Mouse (Mus musculus): ENCODE measurements around the gene Ccdc88b. TPM values are rescaled to one million over a fixed set of nuclear protein-coding genes. Genes with fewer than 3 reads are reported as not detected.

Ccdc88b gene
- polyA plus RNA-seq, 1 experiment: not detected

DNA sequence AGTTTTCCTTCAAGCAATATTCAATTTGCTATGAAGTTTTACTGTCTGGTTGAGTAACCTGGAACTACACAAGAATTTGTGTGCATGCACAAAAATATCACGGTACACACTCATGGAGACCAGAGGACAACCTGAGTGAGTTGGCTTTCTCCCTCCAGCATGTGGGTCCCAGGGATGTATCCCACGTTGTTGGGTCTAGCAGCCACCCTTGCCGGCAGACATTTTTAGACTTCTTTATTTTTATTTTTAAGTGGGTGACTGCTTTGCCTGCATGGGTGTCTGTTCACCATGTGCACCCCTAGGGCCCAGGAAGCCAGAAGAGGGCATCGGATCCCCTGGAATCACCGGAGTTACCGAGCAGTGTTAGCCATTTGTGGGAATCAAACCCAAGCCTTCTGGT is 32.6 kb downstream of the Ccdc88b start:
- WGBS: 78% methylated on average over 6 of the region's 6 CpGs
- H3K27ac ChIP-seq (ENCODE audit: insufficient read depth, low read depth, low read length): no peak overlapping the region
- H3K4me1 ChIP-seq (ENCODE audit: control insufficient read depth, insufficient read depth, low read length): peaks cover 8% of the 10 kb centered on the region

DNA sequence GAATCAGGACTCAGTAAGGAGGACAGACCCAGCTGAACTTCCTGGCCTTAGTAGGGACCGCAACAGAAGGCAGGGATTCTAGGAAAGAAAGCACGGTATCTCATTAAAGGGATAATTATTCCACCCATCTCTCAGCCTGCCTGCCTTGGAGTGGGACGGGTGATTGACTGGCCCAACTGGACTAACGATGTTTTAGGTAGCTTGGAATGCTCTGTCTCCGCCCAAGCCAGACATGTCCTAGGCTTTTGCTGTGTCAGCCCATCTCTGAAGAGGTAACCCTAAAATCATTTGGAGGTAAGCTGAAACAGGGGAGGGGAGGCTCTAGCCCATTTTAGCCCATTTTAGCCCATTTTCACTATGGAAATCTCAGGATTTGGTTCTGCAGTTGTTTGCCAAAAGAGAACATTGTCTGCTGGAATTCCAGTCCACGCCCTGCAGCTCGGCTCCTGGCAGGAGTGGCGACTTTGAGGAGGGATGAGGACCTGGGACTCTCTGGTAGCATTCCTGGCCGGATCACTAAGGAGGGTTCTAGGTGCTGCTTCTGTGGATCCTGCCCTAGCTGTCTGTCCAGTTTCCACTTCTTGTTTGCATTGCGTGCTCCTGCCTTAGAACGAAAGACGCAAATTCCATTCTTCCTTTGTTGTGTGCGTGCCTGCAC is 37.3 kb downstream of the Ccdc88b start:
- WGBS: 79% methylated on average over 13 of the region's 13 CpGs

More for the DNA sequence above, 32.6 kb downstream of the Ccdc88b start:
- no peak overlapping the region for H3K4me3 ChIP-seq (ENCODE audit: insufficient read depth, low read depth, low read length)
- no peak for TF ChIP-seq POLR2A (IDR thresholded peaks at IDR 0.05; ENCODE audit: insufficient read depth, low read depth, low read length)
- TF ChIP-seq CTCF (IDR thresholded peaks at IDR 0.05; ENCODE audit: insufficient read depth, low read depth, low read length): no peak

DNA sequence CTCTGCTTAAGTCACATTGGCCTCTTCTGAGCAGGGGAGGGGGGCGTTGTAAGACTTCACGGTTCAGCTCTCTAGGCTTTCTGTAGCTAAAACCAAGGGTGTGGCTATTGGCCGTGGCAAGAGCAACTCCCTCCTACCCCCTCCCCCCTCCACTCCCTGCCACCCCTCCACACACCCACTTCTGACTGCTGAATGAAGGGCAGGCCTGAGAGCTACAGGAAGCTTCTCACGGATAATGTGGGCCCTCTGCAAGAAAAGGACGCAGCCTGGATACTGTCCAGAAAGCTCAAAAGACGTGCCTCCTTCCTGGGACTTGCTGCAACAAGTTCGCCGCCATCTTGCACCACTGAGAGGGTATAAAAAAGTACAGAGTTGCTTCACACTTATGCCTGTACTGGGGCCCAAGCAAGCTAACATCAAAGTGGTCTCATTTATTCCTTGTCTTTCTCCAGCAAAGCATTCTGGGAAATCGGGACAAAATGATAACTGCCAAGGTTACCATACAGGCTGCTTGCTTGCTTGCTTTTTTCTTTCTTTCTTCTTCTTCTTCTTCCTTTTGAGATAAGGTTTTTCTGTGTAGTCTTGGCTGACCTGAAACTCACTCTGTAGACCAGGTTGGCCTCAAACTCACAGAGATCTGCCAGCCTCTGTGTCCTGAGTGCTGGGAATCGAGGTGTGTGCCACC is 38.7 kb downstream of the Ccdc88b start:
- Histone ChIP-seq H3K27ac (ENCODE audit: insufficient read depth, low read depth, low read length) (no peak overlapping the region), H3K4me1 (ENCODE audit: control insufficient read depth, insufficient read depth, low read length) (no peaks in the 10 kb centered on the region), H3K4me3 (ENCODE audit: insufficient read depth, low read depth, low read length) (no peak overlapping the region)
- WGBS: 63% methylated on average over 10 of the region's 10 CpGs
- no peak for TF ChIP-seq CTCF (IDR thresholded peaks at IDR 0.05; ENCODE audit: insufficient read depth, low read depth, low read length)

More for the DNA sequence above, 37.3 kb downstream of the Ccdc88b start:
- H3K4me3 ChIP-seq (ENCODE audit: insufficient read depth, low read depth, low read length): no peak overlapping the region
- TF ChIP-seq POLR2A (IDR thresholded peaks at IDR 0.05; ENCODE audit: insufficient read depth, low read depth, low read length): no peak
- no peak for TF ChIP-seq CTCF (IDR thresholded peaks at IDR 0.05; ENCODE audit: insufficient read depth, low read depth, low read length)
- no peak overlapping the region for H3K27ac ChIP-seq (ENCODE audit: insufficient read depth, low read depth, low read length)
- no peaks in the 10 kb centered on the region for H3K4me1 ChIP-seq (ENCODE audit: control insufficient read depth, insufficient read depth, low read length)

DNA sequence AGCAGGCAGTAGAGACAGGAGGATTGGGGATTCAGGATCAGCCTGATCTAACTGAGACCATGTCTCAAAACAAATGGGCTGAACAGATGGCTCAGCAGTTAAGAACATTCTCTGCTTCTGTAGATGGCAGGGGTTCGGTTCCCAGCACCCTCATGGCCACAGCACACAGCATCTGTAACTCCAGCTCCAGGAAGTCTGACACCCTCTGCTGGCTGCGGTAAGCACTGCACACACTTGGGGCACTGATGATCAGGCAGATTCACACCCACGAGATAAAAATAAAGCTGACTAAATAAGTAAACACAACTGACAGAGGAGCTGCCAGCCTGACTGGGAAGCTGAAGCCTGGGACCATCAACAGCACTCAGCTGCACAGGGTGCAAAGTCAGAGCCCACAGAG is 43.1 kb downstream of the Ccdc88b start:
- Histone ChIP-seq H3K4me1 (ENCODE audit: control insufficient read depth, insufficient read depth, low read length) (no peaks in the 10 kb centered on the region), H3K27ac (ENCODE audit: insufficient read depth, low read depth, low read length) (no peak overlapping the region), H3K4me3 (ENCODE audit: insufficient read depth, low read depth, low read length) (no peak overlapping the region)
- TF ChIP-seq POLR2A (IDR thresholded peaks at IDR 0.05; ENCODE audit: insufficient read depth, low read depth, low read length) (no peak), CTCF (IDR thresholded peaks at IDR 0.05; ENCODE audit: insufficient read depth, low read depth, low read length) (no peak)
- WGBS: 78% methylated on average over 3 of the region's 3 CpGs

DNA sequence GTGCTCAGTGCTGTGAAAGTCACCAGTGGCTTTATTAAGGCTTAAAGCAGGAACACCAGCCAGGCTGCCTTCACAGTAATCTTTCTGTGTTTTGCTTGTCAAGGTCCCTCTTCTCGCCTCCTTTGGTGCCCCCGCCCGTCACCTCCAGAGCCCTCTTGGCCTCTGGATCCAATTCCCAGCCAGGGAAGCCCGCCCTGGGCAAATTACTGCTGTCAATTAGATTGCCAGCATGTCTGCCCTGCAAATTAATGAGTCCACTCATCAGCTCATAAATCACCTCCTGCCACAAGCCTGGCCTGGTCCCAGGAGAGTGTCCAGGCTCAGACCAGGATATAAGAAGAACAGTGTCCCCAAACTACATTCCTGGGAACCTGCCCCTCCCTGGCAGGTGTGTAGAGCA is 43.6 kb downstream of the Ccdc88b start:
- Histone ChIP-seq H3K27ac (ENCODE audit: insufficient read depth, low read depth, low read length) (no peak overlapping the region), H3K4me3 (ENCODE audit: insufficient read depth, low read depth, low read length) (no peak overlapping the region), H3K4me1 (ENCODE audit: control insufficient read depth, insufficient read depth, low read length) (no peaks in the 10 kb centered on the region)
- no peak for TF ChIP-seq CTCF (IDR thresholded peaks at IDR 0.05; ENCODE audit: insufficient read depth, low read depth, low read length)
- TF ChIP-seq POLR2A (IDR thresholded peaks at IDR 0.05; ENCODE audit: insufficient read depth, low read depth, low read length): no peak
- WGBS: 57% methylated on average over 4 of the region's 4 CpGs

Other genes starting within 250 kb of the Ccdc88b start
- not detected in 2 replicates for gene Rps6ka4, start 17.6 kb downstream of the Ccdc88b start, polyA plus RNA-seq (2012; ENCODE audit: insufficient read depth, insufficient read length, low replicate concordance, missing spikeins)
- not detected in 2 replicates for gene Trmt112, start 51.5 kb upstream of the Ccdc88b start, polyA plus RNA-seq (2012; ENCODE audit: insufficient read depth, insufficient read length, low replicate concordance, missing spikeins)
- not detected in 2 replicates for gene Prdx5, start 51.9 kb upstream of the Ccdc88b start, polyA plus RNA-seq (2012; ENCODE audit: insufficient read depth, insufficient read length, low replicate concordance, missing spikeins)
- gene Esrra, start 63.6 kb upstream of the Ccdc88b start, polyA plus RNA-seq (2012; ENCODE audit: insufficient read depth, insufficient read length, low replicate concordance, missing spikeins): not detected in 2 replicates
- gene Catsperz, start 67.2 kb upstream of the Ccdc88b start, polyA plus RNA-seq (2012; ENCODE audit: insufficient read depth, insufficient read length, low replicate concordance, missing spikeins): not detected in 2 replicates
- not detected in 2 replicates for gene Kcnk4, start 76.3 kb upstream of the Ccdc88b start, polyA plus RNA-seq (2012; ENCODE audit: insufficient read depth, insufficient read length, low replicate concordance, missing spikeins)
- gene Bad, start 83.7 kb upstream of the Ccdc88b start, polyA plus RNA-seq (2012; ENCODE audit: insufficient read depth, insufficient read length, low replicate concordance, missing spikeins): not detected in 2 replicates
- gene Gpr137, start 84.3 kb upstream of the Ccdc88b start, polyA plus RNA-seq (2012; ENCODE audit: insufficient read depth, insufficient read length, low replicate concordance, missing spikeins): not detected in 2 replicates
- gene Ppp1r14b, start 116.8 kb upstream of the Ccdc88b start, polyA plus RNA-seq (2012; ENCODE audit: insufficient read depth, insufficient read length, low replicate concordance, missing spikeins): not detected in 2 replicates
- not detected in 2 replicates for gene Plcb3, start 118.3 kb upstream of the Ccdc88b start, polyA plus RNA-seq (2012; ENCODE audit: insufficient read depth, insufficient read length, low replicate concordance, missing spikeins)
- gene Fkbp2, start 122.3 kb upstream of the Ccdc88b start, polyA plus RNA-seq (2012; ENCODE audit: insufficient read depth, insufficient read length, low replicate concordance, missing spikeins): not detected in 2 replicates
- not detected in 2 replicates for gene Vegfb, start 129.4 kb upstream of the Ccdc88b start, polyA plus RNA-seq (2012; ENCODE audit: insufficient read depth, insufficient read length, low replicate concordance, missing spikeins)
- gene Dnajc4, start 134.4 kb upstream of the Ccdc88b start, polyA plus RNA-seq (2012; ENCODE audit: insufficient read depth, insufficient read length, low replicate concordance, missing spikeins): not detected in 2 replicates
- gene Nudt22, start 137.9 kb upstream of the Ccdc88b start, polyA plus RNA-seq (2012; ENCODE audit: insufficient read depth, insufficient read length, low replicate concordance, missing spikeins): not detected in 2 replicates
- gene Trpt1, start 137.9 kb upstream of the Ccdc88b start, polyA plus RNA-seq (2012; ENCODE audit: insufficient read depth, insufficient read length, low replicate concordance, missing spikeins): not detected in 2 replicates
- not detected in 2 replicates for gene Fermt3, start 161.3 kb upstream of the Ccdc88b start, polyA plus RNA-seq (2012; ENCODE audit: insufficient read depth, insufficient read length, low replicate concordance, missing spikeins)
- 145 and 219 TPM in 2 replicates for gene Stip1, start 181.8 kb upstream of the Ccdc88b start, polyA plus RNA-seq (2012; ENCODE audit: insufficient read depth, insufficient read length, low replicate concordance, missing spikeins)
- gene Macrod1, start 198.6 kb upstream of the Ccdc88b start, polyA plus RNA-seq (2012; ENCODE audit: insufficient read depth, insufficient read length, low replicate concordance, missing spikeins): not detected in 2 replicates
- not detected in 2 replicates for gene Flrt1, start 247.5 kb upstream of the Ccdc88b start, polyA plus RNA-seq (2012; ENCODE audit: insufficient read depth, insufficient read length, low replicate concordance, missing spikeins)

Data from olfactory bulb, adult 2 months (tissue).